Mouse (Mus musculus) adrenal gland, adult 18-20 months (tissue): ENCODE data around the gene Tspan31. TPM values are rescaled to one million over a fixed set of nuclear protein-coding genes. Genes with fewer than 3 reads are reported as not detected.
"Not testable (repeated sequence)": the region's sequence is repeated elsewhere in the genome, so short reads cannot be mapped to it uniquely, and the experiment has no call there.

Source experiments
- DNase-seq, 2 experiments: peaks; one replicate each; pipeline ENCODE4 v3.0.0; 2021 to 2022; ENCODE audit warnings: low spot score in 2 of 2
- total RNA-seq, 2 experiments: library from RNA; stranded (reverse); gene quantifications; 1 replicate in 1 of 2; 2 replicates in 1 of 2; pipeline ENCODE4 v1.2.3; 2021

Tspan31 gene
- total RNA-seq, 2 experiments from 2014 or later, result 106 to 107 TPM

DNA sequence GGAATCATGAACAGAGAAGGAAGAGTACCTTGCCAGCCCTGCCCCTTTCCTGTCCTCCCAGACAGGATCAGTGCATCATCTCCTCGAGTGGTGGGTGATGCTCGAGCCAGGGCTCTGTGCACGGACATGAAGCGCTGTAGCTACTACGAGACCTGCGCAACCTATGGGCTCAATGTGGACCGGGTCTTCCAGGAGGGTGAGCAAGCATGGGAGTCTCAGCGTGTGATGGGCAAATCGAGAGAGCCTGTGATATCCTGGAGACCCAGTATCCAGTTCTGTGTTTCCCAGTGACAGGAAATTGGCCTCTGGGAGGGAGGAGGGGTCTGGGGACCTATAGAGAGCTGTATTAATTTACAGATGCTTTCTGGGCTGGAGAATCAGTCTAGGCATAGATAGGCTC, 15.0 kb upstream of the Tspan31 start:
- no peak for DNase-seq

DNA sequence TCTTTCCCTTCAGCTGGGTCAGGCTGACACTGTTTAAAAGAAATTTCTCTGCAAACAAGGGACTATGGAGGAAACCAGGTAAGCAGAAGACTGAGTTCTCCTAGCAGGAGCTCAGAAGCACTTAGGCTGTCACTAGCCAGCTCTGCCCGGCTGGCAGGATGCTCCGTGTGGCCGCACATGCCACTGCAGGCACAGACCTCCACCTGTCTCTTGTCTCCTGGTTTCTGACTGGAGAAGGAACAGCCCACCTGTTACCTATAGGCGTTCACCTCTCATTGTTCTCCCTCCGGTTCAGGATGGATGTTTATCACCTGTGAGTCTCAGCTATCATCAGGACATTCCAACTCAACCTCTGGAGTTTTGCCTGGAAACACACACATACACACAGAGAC, 13.8 kb upstream of the Tspan31 start:
- DNase-seq, result no peak

DNA sequence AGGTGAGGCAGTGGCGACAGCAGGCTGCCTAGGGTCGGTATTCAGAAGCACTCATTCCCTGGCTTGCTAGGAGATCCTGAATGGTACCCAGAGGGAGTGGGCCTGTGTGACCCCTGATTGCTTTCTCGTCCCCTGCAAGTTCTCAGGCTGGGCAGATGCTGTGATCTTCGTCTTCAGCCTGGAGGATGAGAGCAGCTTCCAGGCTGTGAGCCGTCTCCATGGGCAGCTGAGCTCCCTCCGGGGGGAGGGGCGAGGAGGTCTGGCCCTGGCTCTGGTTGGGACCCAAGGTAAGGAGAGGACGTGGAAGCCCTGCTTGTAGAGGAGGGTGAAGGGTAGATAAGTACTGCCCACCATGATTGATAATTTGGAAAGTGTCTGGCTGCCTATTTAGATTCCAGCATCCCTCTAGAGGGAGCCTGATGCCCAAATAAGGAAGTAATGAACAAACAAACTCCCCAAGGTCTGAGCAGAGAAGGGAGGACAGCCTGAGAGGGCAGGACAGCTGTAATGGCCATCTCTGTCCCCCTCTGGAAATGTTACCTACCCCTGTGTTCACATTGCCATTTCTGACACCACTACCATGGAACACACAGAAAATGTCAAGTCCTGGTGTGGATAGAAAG, 13.3 kb upstream of the Tspan31 start:
- DNase-seq, result no peak

DNA sequence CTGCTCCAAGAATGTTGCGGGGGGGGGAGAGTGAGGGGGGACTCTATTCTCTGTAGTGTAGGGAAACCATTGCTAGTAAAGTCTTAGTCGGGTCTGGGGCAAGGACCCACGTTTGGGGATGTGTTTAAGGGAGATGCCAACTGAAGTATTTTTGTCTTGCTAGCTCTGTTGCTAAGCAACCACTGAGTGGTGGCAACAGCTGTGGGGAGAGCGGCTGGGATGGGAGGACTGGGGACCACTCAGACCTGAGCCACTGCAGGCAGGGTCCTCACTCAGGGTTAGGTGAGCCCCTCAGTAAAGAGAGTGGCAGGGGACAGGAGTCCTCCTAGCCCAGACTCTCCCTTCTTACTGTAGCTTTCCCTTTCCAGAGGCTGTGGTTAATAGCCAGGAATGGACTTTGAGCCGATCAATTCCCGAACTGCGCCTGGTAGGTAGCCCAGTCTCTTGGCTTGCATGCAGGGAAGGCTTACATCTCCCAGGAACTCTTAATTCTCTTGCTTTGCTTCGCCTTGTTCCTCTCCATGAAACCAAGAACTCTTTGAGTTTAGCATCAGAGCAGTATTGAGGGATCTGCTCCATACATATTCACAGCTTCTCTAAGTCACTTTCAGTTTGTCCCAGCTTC, 12.0 kb upstream of the Tspan31 start:
- no peak for DNase-seq

DNA sequence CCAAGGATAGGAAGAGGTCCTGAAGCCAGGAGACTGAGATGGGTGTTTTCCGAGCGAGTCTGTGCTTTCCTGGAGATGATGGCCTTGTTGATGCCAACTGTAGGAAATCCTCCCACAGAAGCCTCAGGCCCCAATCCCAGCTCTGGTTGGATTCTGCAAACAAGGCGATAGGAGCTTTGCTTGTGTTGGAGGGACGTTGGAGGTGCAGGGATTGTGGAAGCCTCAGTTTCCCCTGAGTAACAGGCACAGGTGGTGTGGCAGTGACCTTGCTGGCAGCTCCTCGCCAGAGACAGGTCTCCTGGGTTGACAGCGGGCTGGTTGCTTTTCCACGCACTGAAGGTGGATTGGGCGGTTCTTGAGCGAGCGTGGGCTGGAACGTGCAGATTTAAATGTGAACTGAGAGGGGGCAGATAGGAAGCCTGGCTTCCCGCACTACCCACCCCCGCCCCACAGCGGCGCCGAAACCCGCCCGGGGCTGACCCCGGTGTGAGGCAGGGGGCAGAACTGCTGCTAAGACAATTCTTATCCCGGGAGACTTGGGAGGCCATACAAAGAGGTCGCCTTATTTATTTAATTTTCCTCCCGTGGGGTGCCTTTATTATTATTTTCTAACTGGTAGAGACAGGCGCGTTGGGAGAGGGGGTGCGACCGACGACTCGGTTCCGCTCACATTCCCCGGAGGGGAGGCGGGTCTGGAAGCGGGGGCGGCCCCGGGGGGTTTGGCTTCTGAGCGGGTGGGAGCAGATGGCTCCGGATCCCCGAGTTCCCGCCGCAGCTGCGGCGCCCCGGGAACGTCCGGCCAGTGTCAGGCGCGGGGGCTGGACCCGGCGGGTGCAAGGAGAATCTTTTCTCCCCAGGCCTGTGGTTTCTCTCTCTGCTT, 11.1 kb upstream of the Tspan31 start:
- DNase-seq, result no peak

DNA sequence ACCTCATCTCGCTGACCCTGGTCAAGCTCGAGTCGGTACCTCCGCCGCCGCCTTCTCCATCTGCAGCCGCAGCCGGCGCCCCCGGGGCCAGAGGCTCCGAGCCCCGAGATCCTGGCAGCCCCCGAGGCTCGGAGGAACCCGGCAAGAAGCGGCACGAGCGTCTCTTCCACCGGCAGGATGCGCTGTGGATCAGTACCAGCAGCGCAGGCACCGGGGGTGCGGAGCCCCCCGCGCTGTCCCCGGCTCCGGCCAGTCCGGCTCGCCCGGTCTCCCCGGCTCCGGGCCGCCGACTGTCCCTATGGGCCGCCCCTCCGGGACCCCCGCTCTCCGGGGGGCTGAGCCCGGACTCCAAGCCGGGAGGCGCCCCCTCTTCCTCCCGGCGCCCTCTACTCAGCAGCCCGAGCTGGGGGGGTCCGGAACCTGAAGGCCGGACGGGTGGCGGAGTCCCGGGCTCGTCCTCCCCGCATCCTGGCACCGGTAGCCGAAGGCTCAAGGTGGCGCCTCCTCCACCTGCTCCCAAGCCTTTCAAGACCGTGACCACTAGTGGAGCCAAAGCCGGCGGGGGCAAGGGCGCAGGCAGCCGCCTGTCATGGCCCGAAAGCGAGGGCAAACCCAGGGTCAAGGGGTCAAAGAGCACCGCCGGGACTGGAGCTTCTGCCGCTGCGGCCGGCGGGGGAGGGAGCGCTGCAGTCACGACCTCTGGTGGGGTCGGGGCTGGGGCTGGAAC, 9.8 kb upstream of the Tspan31 start:
- no peak for DNase-seq

DNA sequence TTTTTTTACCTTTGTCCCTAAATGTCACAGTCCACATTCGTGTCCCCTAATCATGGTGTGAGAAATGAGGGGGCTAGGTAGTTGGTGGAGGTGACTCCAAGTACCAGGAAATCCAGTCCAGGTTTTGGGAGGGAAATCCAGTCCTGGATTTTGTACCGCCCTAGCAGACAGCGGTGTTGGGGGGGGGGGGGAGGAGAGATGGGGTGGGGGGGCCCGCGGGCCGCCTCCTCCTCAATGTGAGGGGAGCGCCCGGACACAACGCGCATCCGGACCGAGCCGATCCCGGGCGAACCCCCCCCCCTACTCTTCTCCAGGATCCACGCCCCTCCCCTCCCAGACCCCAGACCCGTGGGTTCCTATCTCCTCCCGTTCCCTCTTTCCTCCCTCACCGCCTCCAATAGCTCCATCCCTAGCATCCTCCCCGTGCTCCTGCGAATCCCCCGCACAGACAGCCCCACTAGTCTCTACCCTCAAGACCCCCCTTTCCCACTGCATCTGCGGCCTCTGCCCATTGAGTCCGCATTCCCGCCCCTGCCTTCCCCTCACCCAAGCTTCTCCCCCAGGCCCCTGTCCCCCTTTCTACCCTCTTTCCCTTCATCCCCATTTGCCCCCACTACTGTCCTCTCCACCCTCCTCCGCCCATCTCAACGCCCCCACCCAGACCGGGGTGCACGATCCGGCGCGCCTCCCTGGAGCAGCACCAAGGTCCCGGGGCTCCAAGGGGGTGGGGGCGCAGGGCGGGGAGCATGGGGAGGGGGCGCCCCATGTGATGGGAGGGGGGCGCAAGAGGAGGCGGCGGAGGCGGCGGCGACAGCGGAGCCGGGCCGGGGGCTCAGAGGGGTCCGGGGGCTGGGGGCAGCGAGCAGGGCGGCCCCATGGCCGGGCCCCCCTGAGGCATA, 8.9 kb upstream of the Tspan31 start:
- no peak for DNase-seq

DNA sequence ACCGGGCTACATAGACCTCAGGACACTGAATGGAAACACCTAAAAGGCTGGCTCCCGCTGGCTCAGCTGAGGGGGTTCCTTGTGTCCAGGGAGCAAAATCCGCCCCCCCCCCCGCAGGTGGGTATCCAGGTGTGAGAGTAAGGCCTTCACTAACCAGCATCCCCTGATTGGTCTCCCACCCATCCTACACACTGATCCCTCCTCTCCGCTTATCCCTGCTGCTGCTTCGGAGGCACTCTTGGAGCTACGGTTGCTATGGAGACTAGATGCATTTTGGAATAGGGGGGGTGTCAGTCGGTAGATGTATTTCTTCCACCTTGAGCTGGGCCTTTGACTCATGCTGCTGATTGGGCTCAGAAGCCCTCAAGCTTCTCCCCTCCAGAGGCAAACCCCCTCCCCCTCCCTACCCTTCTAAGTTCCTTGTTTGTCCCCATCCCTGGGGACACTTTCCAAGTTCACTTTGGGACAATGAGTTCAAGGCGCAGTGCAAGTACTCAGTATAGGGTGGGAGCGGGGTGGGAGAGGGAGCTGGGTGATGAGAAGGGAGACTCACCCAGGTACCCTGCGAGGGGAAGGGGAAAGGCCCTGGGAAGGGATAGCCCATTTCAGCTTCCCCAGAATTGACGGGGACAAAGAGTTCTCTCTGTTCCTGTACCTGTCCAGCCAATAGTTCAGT, 8.1 kb upstream of the Tspan31 start:
- DNase-seq, result no peak

DNA sequence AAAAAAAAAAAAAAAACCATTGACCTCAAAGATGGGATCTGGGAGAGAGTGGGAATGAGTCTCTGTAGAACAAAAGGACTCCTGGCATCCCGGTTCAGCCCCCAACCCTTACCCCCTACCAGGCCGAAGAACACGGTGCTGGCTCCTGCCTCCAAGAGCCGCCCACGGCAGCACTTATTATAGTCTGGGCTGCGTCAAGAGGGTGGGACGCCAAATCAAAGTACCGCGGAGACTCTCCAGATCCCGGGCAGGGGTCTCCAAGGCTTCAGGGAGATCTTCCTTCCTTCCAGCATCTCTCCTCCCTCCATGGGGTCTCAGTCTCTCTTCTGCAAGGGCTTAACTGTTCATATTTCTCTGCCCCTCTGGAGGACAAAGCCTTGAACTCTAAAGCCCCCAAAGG, 7.5 kb upstream of the Tspan31 start:
- no peak for DNase-seq

DNA sequence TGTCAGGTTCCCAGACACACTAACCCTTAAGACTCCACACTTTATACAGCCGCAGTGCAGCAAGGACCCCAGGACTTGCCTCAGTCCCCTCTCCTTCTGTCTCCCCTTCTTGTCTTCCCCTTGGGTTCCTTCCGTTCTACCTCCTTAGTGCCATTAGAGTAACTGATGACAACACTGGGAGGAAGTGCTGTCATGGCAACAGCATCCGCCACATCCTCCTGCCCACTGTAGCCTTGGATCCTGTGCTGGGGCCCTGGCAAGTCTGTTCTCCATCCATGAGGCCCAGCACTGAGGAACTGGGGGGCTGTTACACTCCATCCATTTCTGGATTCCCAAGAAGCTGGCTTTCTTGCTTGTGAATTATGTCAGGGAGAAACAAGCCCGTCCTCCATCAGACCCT, 6.0 kb upstream of the Tspan31 start:
- DNase-seq, result no peak

DNA sequence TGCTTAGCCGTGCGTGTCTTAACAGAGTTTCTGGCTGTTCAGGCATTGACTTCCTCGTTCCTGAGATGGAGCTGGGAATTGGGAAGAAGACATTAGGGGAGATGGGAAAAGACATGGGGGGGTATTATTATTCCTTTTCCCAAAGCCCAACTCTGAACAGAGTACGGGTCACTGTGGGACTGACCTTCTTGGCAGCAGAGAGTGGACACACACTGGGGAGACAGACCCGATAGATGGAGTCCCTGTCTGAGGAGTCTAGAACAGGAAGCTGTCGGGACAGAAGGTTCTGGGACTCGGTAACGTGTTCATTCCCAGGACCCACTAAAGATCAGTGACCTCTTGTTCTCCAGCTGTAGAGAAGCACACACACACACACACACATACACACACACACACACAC, 5.6 kb upstream of the Tspan31 start:
- no peak for DNase-seq

DNA sequence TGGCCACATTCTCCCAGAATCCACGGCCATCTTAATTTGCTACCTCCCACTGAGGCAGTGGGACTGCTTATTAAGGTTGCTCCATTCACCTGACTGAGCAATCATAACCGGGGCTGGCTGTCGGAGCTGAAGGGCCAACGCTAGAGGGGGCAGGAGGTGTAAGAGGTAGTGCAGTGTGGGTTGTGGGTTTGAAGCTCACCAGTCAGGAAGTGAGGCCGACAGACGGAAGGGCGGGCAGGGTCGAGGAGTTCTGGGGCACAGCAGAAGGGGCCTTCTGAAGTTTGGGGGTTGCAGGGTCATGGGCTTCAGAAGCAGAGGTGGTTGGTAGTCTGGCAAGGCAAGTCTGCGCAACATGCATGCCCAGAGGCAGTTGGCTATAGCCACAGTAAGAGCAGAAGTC, 5.0 kb upstream of the Tspan31 start, which contains the start of gene Agap2:
Gene Agap2 (plus strand): TSS at position 205 of the 400 bp plus-strand sequence.
- no peak for DNase-seq

DNA sequence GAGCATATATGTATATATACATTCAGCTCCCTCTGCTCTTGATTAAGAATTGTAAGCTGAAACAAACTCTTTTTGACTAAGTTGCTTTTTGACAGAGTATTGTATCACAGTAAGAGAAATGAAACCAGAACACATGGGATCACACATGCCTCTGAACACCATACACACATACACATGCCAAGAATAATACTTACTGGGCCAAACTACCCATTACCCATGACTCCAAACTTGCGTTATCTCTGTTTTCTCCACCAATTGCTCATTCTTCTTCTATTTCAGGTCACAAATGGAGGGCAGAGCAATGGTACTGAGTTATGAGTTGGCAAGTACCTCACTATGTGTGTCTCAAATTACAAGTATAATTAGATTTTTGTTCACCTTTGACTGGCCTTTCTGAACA, 3.9 kb upstream of the Tspan31 start:
- DNase-seq, result no peak

DNA sequence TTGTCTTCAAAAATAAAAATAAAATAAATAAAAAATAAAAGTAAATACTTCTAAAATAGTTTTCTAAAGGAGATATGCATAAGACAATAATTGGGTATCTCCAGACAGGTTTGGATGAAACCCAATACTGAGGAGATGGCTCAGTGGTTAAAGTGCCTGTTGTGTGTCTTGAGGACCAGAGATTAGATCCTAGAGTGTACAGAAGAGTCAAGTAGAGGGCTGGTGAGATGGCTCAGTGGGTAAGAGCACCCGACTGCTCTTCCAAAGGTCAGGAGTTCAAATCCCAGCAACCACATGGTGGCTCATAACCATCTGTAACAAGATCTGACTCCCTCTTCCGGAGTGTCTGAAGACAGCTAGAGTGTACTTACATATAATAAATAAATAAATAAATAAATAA, 2.9 kb upstream of the Tspan31 start:
- DNase-seq, result not testable (repeated sequence)

DNA sequence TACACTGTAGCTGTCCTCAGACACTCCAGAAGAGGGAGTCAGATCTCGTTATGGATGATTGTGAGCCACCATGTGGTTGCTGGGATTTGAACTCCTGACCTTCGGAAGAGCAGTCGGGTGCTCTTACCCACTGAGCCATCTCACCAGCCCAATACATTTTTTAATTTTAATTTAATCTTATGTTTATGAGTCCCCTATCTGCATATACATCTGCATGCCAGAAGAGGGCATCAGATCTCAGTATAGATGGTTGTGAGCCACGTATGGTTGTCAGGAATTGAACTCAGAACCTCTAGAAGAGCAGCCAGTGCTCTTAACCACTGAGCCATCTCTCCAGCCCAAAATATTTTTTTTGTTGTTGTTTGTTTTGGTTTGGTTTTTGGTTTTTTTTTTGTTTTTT, 2.2 kb upstream of the Tspan31 start:
- not testable (repeated sequence) for DNase-seq

DNA sequence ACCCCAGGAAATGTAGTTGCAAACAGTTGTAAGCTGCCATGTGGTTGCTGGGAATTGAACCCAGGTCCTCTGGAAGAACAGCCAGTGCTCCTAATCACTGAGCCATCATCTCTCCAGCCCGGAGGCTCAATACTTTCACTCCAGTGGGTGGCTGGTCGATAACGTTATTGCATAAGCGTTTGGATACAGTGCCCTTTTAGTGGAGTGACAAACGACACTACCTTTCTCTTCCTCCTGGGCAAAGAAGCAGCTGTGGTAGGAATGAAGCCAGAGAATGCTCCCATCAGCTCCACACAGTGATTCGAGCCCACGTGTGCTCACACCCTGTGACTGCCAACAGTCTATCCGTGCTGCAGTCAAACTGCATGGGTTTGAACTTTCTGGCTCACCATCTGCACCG, 1.1 kb upstream of the Tspan31 start:
- DNase-seq, result no peak

DNA sequence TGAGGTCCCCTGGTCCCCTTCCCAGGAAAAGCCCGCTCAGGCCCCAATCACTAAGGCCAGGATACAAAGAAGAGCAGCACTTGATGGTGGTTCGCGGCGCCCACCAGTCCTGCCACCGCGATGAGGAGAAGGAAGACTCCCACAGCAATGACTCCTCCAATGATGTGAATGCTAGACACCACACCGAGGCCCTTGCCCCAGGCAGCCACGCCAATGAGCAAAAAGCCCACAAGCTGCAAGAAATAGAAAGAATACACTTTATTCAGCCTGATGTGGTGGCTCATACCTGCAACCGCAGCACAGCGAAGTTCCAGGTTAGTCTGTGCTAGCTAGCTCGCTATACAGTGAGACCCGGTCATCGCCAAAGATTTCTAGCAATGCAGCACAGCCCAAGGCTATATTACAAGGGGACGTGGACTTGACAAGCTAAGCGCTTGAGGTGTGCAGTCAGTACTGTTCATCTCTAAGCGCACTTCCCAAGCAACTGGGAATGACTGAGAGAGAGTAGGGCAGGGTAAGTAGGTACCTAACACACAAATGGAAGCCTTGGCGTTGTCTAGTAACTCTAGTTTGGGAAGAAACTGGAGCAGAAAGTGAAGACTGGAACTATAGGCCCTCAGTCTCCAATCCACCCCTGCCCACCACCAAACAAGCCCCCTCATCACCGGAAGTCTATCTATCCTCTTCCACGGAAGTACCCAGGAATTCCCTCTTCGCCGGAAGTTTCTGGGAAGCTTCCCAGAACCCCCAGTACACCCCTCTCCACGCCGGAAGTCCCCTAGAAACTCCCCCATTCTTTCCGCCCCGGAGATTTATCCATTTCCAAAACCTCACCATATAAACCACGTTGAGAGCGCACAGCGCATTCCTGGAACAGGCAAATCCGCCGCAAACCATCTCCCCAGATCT, 529 bp downstream of the Tspan31 start:
- no peak for DNase-seq

DNA sequence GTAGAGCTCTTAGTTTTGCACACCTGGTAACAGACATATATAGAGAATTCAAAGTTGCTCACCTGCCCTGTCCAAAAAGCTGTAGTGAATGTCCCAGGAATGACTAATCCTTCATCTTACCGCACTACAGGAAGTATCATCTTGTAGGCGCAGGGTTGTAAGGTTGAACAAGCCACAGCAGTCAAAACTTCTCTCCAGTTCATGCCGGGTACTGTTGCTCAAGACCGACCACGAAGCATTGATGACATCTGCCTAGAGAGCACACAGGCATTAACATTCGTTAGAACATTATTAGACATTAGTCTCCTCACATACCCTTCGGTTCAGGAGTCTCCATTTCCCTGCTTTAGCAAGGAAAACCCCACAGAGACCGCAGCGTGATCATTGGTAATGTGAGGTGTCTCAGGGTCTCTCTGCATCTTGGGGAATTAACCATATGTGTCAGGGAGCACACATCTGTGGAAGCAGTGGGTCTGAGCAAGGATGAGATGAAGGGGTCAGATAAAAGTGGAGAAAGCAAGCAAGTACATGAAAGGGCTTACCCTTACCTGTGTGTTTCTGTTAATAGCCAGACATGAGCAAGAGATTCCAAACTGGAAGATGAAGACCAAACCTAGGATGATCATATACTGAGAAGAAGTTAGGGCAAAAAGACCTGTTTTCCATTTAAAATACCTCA, 1.6 kb downstream of the Tspan31 start:
- no peak for DNase-seq
